In the genomic region with DNA sequence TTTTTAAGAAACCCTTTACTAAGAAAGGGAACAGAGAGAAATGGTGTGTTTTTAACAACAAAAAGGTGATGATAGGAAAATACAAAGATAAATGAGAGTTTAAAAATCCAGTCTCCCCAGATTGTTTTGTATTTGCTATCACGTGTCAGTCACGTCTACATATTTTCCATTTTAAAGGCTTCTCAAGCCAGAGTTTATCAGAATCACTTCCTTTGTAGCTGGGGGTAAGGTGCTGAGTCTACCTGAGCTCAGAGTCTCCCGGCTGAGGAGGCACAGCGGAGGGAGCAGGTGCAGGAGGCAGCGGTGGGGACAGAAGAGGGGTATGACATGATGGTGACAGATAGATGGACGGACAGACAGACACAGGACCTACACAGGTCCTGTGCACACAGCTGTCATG, we compare ENCODE assay signal across 20 mouse cellular contexts.
"Had no signal": no experiment of that assay in that cellular context is flagged by ENCODE, and none has a peak within 500 bp of the region (broad histone marks: within the 10 kb centered on the region; RNA-seq: fewer than 3 reads in every experiment).

No protein-coding gene starts in this region.

- H3K9me3 ChIP-seq: kidney, embryonic 15.5 days; limb, embryonic 12.5 days; limb, embryonic 15.5 days; midbrain, embryonic 12.5 days; neural tube, embryonic 12.5 days; neural tube, embryonic 15.5 days; stomach, embryonic 15.5 days had no signal

- H3K4me3 ChIP-seq: kidney, embryonic 15.5 days; limb, embryonic 12.5 days; limb, embryonic 15.5 days; midbrain, embryonic 12.5 days; myocyte; neural tube, embryonic 12.5 days; neural tube, embryonic 15.5 days; stomach, embryonic 15.5 days had no signal

- DNase-seq: kidney, adult 8-10 months; left cerebral cortex, postnatal 4 days; liver, postnatal 0 days; retina, postnatal 1 day; right cerebral cortex, postnatal 25 days; spleen, adult 18-20 months; thymus, postnatal 25 days had no signal

- H3K36me3 ChIP-seq: kidney, embryonic 15.5 days; limb, embryonic 12.5 days; limb, embryonic 15.5 days; midbrain, embryonic 12.5 days; neural tube, embryonic 12.5 days; neural tube, embryonic 15.5 days; stomach, embryonic 15.5 days had no signal

- ATAC-seq: liver, postnatal 0 days; midbrain, embryonic 16.5 days had no signal

- H3K9ac ChIP-seq: kidney, embryonic 15.5 days; limb, embryonic 12.5 days; limb, embryonic 15.5 days; liver, embryonic 14.5 days; liver, postnatal 0 days; lung, embryonic 14.5 days; midbrain, embryonic 12.5 days; neural tube, embryonic 12.5 days; neural tube, embryonic 15.5 days; stomach, embryonic 15.5 days had no signal

- H3K4me2 ChIP-seq: kidney, embryonic 15.5 days; limb, embryonic 12.5 days; limb, embryonic 15.5 days; liver, embryonic 11.5 days; lung, embryonic 14.5 days; midbrain, embryonic 12.5 days; neural tube, embryonic 12.5 days; neural tube, embryonic 15.5 days; stomach, embryonic 15.5 days had no signal

- H3K27ac ChIP-seq: kidney, embryonic 15.5 days; limb, embryonic 12.5 days; limb, embryonic 15.5 days; liver, embryonic 14.5 days; macrophage; midbrain, embryonic 12.5 days; neural tube, embryonic 12.5 days; neural tube, embryonic 15.5 days; stomach, embryonic 15.5 days had no signal

- H3K4me1 ChIP-seq: limb, embryonic 15.5 days; stomach, embryonic 15.5 days had no signal

- H3K27me3 ChIP-seq: kidney, embryonic 15.5 days; limb, embryonic 12.5 days; limb, embryonic 15.5 days; midbrain, embryonic 12.5 days; neural tube, embryonic 12.5 days; neural tube, embryonic 15.5 days; stomach, embryonic 15.5 days had no signal
